Mouse (Mus musculus) intestine, postnatal 0 days (tissue): Measurements from ENCODE around the gene Sbpl. TPM values are rescaled to one million over a fixed set of nuclear protein-coding genes. Genes with fewer than 3 reads are reported as not detected.
"Not testable (repeated sequence)": the region's sequence is repeated elsewhere in the genome, so short reads cannot be mapped to it uniquely, and the experiment has no call there.

ENCODE experiments used
- ATAC-seq: fragments of 200-750 bp; cut with Nextera tagmentation; 2 replicates; pipeline ENCODE4 v1.8.0; 2017; ENCODE audit warnings: mild to moderate bottlenecking, moderate TSS enrichment, moderate library complexity
- H3K27ac ChIP-seq: fragments of 300-500 bp; sonication (generic); 2 replicates; pipeline ENCODE4 v1.5.1; 2014; ENCODE audit warnings: mild to moderate bottlenecking, low read depth, low read length, moderate library complexity
- H3K27me3 ChIP-seq: fragments of 300-500 bp; sonication (generic); replicated peaks from 2 replicates; pipeline ENCODE4 v1.6.1; 2014; ENCODE audit warnings: low read length, mixed read lengths; ENCODE audit not compliant: control insufficient read depth, insufficient read depth
- H3K36me3 ChIP-seq: fragments of 300-500 bp; sonication (generic); 2 replicates; pipeline ENCODE4 v1.6.1; 2014; ENCODE audit warnings: mild to moderate bottlenecking, moderate library complexity; ENCODE audit not compliant: control insufficient read depth, insufficient read depth
- H3K4me1 ChIP-seq: fragments of 300-500 bp; sonication (generic); replicated peaks from 2 replicates; pipeline ENCODE4 v1.6.1; 2014; ENCODE audit warnings: antibody characterized with exemption, low read length, mixed read lengths; ENCODE audit not compliant: control insufficient read depth, insufficient read depth
- H3K4me2 ChIP-seq: fragments of 300-500 bp; sonication (generic); replicated peaks from 2 replicates; pipeline ENCODE4 v1.6.1; 2014; ENCODE audit warnings: low read depth, mild to moderate bottlenecking, moderate library complexity
- H3K4me3 ChIP-seq: fragments of 300-500 bp; sonication (generic); 2 replicates; pipeline ENCODE4 v1.5.1; 2014; ENCODE audit warnings: low read depth, low read length
- H3K9ac ChIP-seq: fragments of 300-500 bp; sonication (generic); 2 replicates; pipeline ENCODE4 v1.6.1; 2014; ENCODE audit warnings: mild to moderate bottlenecking, low read depth, low read length
- H3K9me3 ChIP-seq: fragments of 300-500 bp; sonication (generic); 2 replicates; pipeline ENCODE4 v1.6.1; 2016; ENCODE audit warnings: mixed run types; ENCODE audit not compliant: control insufficient read depth
- CTCF ChIP-seq: sonication (generic); IDR thresholded peaks from 2 replicates; pipeline ENCODE4 v1.5.1; 2016; ENCODE audit warnings: low read depth, mild to moderate bottlenecking, control low read depth, antibody characterized with exemption, moderate library complexity
- WGBS: fragments of 180-500 bp; shearing (Covaris S2); extraction: QIAGEN DNeasy Blood & Tissue Kit; methylation state at CpG from one replicate; pipeline ENCODE4 v1.1.7; 2014; 5-methylcytosine and 5-hydroxymethylcytosine counted together
- polyA plus RNA-seq: library from polyadenylated mRNA; unstranded; fragments of >200 nt; fragmentation: Nextera tagmentation; extraction: Ambion mirVana; gene quantifications from 2 replicates; pipeline ENCODE4 v1.2.1, GENCODE M21; 2015

Gene Sbpl
- polyA plus RNA-seq, 1 experiment from 2014 or later: not detected

DNA sequence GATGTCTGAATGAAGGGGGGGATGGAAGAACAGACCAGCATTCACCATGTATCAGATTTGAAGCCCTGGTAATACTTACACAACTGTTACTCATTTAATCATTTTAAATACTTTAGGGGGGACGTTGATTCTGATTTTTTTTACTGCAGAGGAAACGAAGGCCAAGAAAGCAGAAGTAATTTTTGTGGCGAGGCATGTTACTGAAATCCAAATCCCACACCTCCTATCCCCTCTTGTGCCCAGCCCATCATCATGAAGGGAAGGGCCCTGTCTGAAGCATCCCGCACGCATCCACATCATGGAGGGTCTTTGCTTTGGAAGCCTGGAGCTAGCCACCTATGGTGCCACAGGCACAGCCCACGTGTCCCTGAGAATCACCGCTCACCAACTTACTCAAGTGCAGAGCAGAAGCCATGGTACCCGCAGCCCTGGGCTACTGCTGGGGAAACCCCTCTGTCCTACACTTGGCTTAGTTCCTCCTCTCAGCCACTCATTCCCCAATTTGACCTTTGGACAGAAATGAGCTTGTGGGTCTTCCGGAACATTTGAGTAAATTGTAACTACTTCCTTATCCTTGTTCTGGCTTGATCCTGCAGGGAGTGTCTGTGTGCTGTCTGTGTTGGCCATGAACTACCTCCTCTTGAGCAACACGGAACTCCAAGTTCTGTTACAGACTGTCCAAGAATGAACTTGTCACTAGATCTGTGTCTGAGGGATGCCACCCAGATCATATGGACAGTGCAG, 11.8 kb upstream of the Sbpl start:
- no peak overlapping the region for H3K9ac ChIP-seq
- 58% methylated on average over 10 of the region's 10 CpGs for WGBS
- H3K4me3 ChIP-seq: no peak overlapping the region
- no peaks in the 10 kb centered on the region for H3K9me3 ChIP-seq
- no peaks in the 10 kb centered on the region for H3K27me3 ChIP-seq
- peak; percentile 93 for ATAC-seq
- peak overlapping the region; percentile 92 for H3K27ac ChIP-seq
- no peak overlapping the region; the same call in 1 of the 2 replicates for H3K4me2 ChIP-seq
- peaks cover 16% of the 10 kb centered on the region for H3K4me1 ChIP-seq
- no peaks in the 10 kb centered on the region for H3K36me3 ChIP-seq
- 0 out of 2 replicates have a peak, but pooled peaks have one; percentile 7 for TF ChIP-seq CTCF

DNA sequence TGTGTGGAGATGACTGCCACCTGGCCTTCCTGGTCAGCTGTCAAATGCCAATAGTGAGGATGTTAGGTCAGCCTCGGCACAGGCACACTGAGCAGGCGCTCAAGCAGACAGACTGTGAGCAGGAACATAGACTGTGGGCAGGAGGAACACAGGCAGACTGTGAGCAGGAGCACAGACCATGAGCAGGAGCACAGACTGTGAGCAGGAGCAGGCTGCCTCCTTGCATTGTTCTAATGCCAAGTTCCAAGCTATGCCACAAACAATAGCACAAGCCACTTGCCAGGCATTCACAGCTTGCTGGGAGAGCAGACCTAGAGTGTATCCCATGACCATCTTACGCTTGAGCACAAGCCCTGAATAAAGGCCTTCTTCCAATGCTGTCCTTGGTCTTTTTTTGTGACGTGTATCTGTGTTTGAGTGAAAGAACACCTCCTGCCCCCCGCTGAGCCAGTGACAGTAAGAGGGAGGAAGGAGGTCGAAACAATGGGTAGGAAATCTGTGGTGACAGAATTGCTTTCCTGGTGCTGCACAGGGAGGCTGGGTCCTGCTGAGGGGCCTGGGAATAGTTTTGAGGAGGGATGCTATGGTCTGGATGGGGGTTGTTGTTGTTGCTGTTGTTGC, 10.8 kb upstream of the Sbpl start:
- no peaks in the 10 kb centered on the region for H3K27me3 ChIP-seq
- no peak for TF ChIP-seq CTCF
- no peak for ATAC-seq
- peak overlapping the region; percentile 7; the same call in 1 of the 2 replicates for H3K27ac ChIP-seq
- no peak overlapping the region for H3K4me3 ChIP-seq
- H3K36me3 ChIP-seq: no peaks in the 10 kb centered on the region
- H3K4me1 ChIP-seq: peaks cover 16% of the 10 kb centered on the region
- no peak overlapping the region for H3K4me2 ChIP-seq
- 68% methylated on average over 6 of the region's 6 CpGs for WGBS
- no peak overlapping the region for H3K9ac ChIP-seq
- H3K9me3 ChIP-seq: no peaks in the 10 kb centered on the region

GRCm38 (mm10) chr17:23961573-23962122, 6.6 kb upstream of the Sbpl start:
- no peak overlapping the region for H3K4me2 ChIP-seq
- H3K27me3 ChIP-seq: no peaks in the 10 kb centered on the region
- H3K9me3 ChIP-seq: no peaks in the 10 kb centered on the region
- H3K9ac ChIP-seq: no peak overlapping the region
- WGBS: 39% methylated on average over 4 of the region's 4 CpGs
- no peaks in the 10 kb centered on the region for H3K36me3 ChIP-seq
- H3K27ac ChIP-seq: peak overlapping the region; percentile 82
- H3K4me3 ChIP-seq: no peak overlapping the region
- H3K4me1 ChIP-seq: peaks cover 11% of the 10 kb centered on the region
- peak; percentile 65 for ATAC-seq
- TF ChIP-seq CTCF: no peak

DNA sequence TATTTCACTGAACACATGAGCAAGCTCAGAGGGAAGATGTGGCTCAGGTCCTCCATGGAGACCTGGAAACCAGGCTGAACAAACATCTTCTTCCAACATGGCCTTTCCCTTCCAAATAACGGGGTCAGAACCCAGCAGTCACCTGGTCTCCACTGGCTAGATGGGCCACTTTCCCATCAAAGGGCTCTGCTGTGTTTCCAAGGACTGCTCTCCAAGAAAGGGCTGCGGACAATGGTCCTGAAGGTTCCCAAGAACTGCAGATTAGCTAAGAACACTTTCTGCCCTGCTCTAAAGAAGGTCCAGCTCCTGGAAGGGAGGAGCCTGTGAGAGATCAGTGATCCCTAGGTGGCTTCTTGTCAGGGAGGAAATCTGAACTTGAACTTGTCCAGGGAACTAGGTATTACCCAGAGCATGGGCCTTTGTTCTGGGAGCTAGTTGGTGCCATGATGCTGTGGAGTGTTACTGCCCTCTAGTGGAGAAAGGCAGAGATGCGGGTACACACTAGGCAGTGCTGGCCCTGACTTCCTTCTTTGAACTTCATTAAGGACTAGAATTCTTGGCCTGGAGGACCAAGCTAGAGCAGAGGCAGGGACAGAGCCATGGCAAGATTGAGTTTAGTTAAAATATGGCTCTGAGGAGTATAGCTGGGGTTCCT, 5.1 kb upstream of the Sbpl start:
- H3K27ac ChIP-seq: peak overlapping the region; percentile 82
- TF ChIP-seq CTCF: peak; percentile 100
- H3K9ac ChIP-seq: no peak overlapping the region
- H3K4me1 ChIP-seq: peaks cover 5% of the 10 kb centered on the region; the same call in 1 of the 2 replicates
- H3K27me3 ChIP-seq: no peaks in the 10 kb centered on the region
- H3K4me3 ChIP-seq: no peak overlapping the region
- H3K36me3 ChIP-seq: no peaks in the 10 kb centered on the region
- no peaks in the 10 kb centered on the region for H3K9me3 ChIP-seq
- ATAC-seq: peak; percentile 65
- WGBS: 33% methylated on average over 3 of the region's 3 CpGs
- H3K4me2 ChIP-seq: no peak overlapping the region

- H3K4me3 ChIP-seq, H3K27me3 ChIP-seq: not testable (repeated sequence)
- 81% methylated on average over 4 of the region's 4 CpGs for WGBS
Observed at GRCm38 (mm10) chr17:23950828-23951227, 4.2 kb downstream of the Sbpl start.

DNA sequence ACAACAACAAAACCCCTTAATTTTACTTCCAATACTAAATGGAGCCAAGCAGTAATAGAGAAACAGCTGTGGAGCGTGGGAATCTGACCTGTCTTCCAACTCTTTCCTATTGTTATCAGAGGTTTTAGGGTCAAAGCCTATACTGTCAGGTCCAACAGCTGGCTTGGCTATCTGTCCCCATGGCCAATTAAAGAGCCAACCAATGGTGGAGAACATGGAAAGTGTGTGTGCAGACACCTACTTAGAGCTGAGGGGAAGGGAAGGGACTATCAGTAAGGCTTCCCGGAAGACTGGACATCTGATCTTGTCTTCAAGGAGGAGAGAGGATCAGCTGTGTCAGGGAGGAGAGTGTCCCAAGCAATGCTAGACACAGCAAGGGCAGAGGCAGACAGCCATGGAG, 6.0 kb downstream of the Sbpl start:
- H3K4me2 ChIP-seq: no peak overlapping the region
- WGBS: 79% methylated on average over 2 of the region's 2 CpGs
- ATAC-seq: no peak

More at GRCm38 (mm10) chr17:23950828-23951227, 4.2 kb downstream of the Sbpl start:
- not testable (repeated sequence) for H3K4me1 ChIP-seq, H3K36me3 ChIP-seq, ATAC-seq, H3K9me3 ChIP-seq, H3K9ac ChIP-seq, H3K4me2 ChIP-seq, H3K27ac ChIP-seq

DNA sequence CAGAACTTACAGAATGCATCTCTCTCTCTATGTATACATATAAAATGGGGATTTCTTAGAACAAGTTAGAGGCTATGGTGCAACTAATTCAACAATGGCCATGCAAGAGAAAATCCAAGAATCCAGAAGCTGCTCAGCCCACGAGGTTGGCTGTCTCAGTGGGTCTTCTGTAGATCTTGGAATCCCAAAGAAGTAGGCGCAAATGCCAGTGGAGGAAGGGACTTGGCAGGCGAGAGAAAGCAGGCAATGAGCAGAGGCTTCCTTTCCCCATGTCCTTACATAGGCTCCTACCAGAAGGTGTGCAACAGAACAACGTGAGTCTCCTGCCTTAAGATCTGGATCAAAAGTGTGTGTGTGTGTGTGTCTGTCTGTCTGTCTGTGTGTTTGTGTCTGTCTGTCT, 7.6 kb downstream of the Sbpl start:
- H3K9me3 ChIP-seq, H3K9ac ChIP-seq, H3K27ac ChIP-seq, H3K4me1 ChIP-seq, H3K4me3 ChIP-seq, H3K36me3 ChIP-seq, H3K27me3 ChIP-seq, ATAC-seq, H3K4me2 ChIP-seq: not testable (repeated sequence)
- 87% methylated on average over 4 of the region's 4 CpGs for WGBS

More for the DNA sequence above, 6.0 kb downstream of the Sbpl start:
- Histone ChIP-seq H3K36me3 (no peaks in the 10 kb centered on the region), H3K27me3 (no peaks in the 10 kb centered on the region), H3K4me1 (no peaks in the 10 kb centered on the region), H3K27ac (no peak overlapping the region), H3K9ac (no peak overlapping the region), H3K9me3 (no peaks in the 10 kb centered on the region), H3K4me3 (no peak overlapping the region)
- TF ChIP-seq CTCF: no peak
